Mouse (Mus musculus) E14TG2a.4 (cell line): ENCODE measurements around the gene Jam3.

Source experiments
- CTCF ChIP-seq: conservative IDR thresholded peaks from 2 replicates; pipeline ENCODE4 v1.5.1; 2014; ENCODE audit warnings: low read length
- NANOG ChIP-seq: IDR thresholded peaks from 2 replicates; pipeline ENCODE4 v1.6.1; 2014; ENCODE audit warnings: borderline replicate concordance, low read length, mixed read lengths

DNA sequence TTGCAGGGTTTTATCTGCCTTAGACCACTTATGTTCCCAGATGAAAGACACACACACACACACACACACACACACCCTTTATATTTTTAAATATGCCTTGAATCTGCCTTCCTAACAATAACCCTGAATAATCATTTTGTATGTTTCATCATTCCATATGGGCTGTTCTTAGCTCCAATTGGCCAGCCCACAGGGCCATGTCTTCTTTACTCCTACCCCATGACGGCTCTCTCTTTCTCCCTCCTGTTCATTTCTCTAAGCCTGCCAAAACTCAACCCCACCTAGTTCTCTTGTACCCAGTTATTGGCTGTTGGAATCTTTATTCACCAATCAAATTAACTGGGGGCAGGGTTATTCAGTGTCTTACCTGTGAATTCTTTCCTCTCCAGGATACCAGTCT lies 65.1 kb downstream of the Jam3 start:
- TF ChIP-seq CTCF (no peak), NANOG (no peak)
